Mouse (Mus musculus) left cerebral cortex, adult 18-20 months (tissue): Measurements from ENCODE around the gene Nipbl. TPM values are rescaled to one million over a fixed set of nuclear protein-coding genes. Genes with fewer than 3 reads are reported as not detected.
A peak's percentile ranks its signal among the peaks of the same experiment; 100 is the strongest.
"Not testable (repeated sequence)": the region's sequence is repeated elsewhere in the genome, so short reads cannot be mapped to it uniquely, and the experiment has no call there.

Source experiments
- DNase-seq, 2 experiments: peaks; one replicate each; pipeline ENCODE4 v3.0.0; 2021 to 2022; ENCODE audit warnings: low spot score in 2 of 2, mixed read lengths in 1 of 2
- long read RNA-seq, 2 experiments: library from polyadenylated mRNA; stranded (forward); transcript quantifications; one replicate each; pipeline ENCODE4 v2.0.0; 2021
- total RNA-seq, 2 experiments: library from RNA; stranded (reverse); gene quantifications; 2 replicates each; pipeline ENCODE4 v1.2.3; 2021

Nipbl gene
- total RNA-seq: 10 to 100 TPM; 28.2 to 31.0 TPM
- long read RNA-seq, experiment 1, partial matches to known transcripts: 6 of 8 reads
- long read RNA-seq, experiment 1, other reads (novel, unspliced or antisense): 2 of 8 reads
- long read RNA-seq, experiment 2, partial matches to known transcripts: 1 of 3 reads
- long read RNA-seq, experiment 2, other reads (novel, unspliced or antisense): 2 of 3 reads

GRCm38 (mm10) chr15:8443926-8444889, at the start of gene Nipbl:
Nipbl (minus strand) TSS chr15:8444463.
- DNase-seq: peak; percentile 90 to 92

- DNase-seq: no peak
These were observed 41.0 kb upstream of the Nipbl start for GRCm38 (mm10) chr15:8485261-8485660.

GRCm38 (mm10) chr15:8469006-8469575, 24.8 kb upstream of the Nipbl start:
- no peak for DNase-seq

GRCm38 (mm10) chr15:8463521-8463920, 19.3 kb upstream of the Nipbl start:
- no peak for DNase-seq

- no peak for DNase-seq
These were observed 18.5 kb upstream of the Nipbl start for GRCm38 (mm10) chr15:8462780-8463179.

GRCm38 (mm10) chr15:8460871-8461270, 16.6 kb upstream of the Nipbl start:
- no peak for DNase-seq

GRCm38 (mm10) chr15:8459979-8460378, 15.7 kb upstream of the Nipbl start:
- no peak for DNase-seq

- not testable (repeated sequence) for DNase-seq
These were observed 12.0 kb upstream of the Nipbl start for GRCm38 (mm10) chr15:8456223-8456622.

- no peak for DNase-seq
These were observed 11.2 kb upstream of the Nipbl start for GRCm38 (mm10) chr15:8455486-8455885.

GRCm38 (mm10) chr15:8451071-8451470, 6.8 kb upstream of the Nipbl start:
- DNase-seq: peak in 1 of 2 experiments; percentile 34

GRCm38 (mm10) chr15:8447193-8447767, 3.0 kb upstream of the Nipbl start:
- no peak for DNase-seq

GRCm38 (mm10) chr15:8446435-8446834, 2.2 kb upstream of the Nipbl start:
- no peak for DNase-seq

- DNase-seq: peak in 1 of 2 experiments; percentile 13
These were observed 1.7 kb upstream of the Nipbl start for GRCm38 (mm10) chr15:8445951-8446419.

- DNase-seq: peak; percentile 73 to 80
These were observed 781 bp upstream of the Nipbl start for GRCm38 (mm10) chr15:8444890-8445597.

GRCm38 (mm10) chr15:8443168-8443925, 916 bp downstream of the Nipbl start:
- DNase-seq: peak; percentile 59 to 61

- DNase-seq: no peak
These were observed 1.5 kb downstream of the Nipbl start for GRCm38 (mm10) chr15:8442761-8443160.

- DNase-seq: no peak
These were observed 2.1 kb downstream of the Nipbl start for GRCm38 (mm10) chr15:8442156-8442555.

GRCm38 (mm10) chr15:8433239-8433947, 10.9 kb downstream of the Nipbl start:
- no peak for DNase-seq

GRCm38 (mm10) chr15:8432534-8432933, 11.7 kb downstream of the Nipbl start:
- DNase-seq: no peak
